ENCODE assay signal across 8 mouse cellular contexts in the genomic region with DNA sequence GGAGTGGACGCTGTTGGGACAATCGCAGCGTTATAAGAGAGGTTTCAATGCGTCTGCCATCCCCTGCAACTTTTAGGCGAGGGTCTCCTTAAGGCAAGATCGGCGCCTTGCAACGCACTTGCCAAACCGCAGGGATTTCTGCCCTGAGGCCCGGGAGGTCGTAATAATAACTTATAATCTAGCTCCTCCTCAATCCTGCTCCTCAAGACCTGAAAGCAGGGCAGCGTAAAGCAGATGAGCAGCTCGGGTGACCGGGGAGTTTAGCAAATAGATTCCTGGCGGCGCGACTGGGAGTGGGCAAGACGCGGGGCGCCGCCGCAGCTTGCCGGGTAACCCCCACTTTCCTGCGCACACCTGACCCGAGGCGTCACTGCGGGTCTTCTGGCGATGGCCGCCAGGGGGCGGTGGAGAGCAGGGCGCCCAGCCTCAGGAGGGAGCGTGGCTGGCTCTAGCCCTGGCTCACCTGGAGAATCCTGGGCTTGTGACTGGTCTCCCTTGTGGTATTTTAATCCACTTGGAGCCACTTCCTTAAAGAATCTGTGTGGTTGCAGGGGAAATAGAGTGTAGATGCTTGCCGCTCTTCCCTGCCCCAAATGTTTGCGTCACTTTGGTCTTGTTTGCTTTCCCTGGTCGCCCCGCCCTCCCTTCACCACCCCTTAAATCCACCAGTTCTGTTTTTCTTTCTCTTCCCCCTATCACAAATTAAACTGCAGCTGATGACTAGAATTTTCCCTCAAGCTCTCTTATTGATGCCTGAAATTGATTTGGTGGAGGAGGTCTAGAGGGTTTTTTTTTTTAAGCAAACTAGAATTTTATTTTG. TPM values are rescaled to one million over a fixed set of nuclear protein-coding genes. Genes with fewer than 3 reads are reported as not detected.
DNase-seq lines count a peak whose midpoint lies in the region; ATAC-seq and TF ChIP-seq lines count a peak whose summit lies in the region.

No protein-coding gene starts in this region.

- no peak overlapping the region; the same call in 1 of the 2 replicates for H3K27ac ChIP-seq in embryonic facial prominence, embryonic 15.5 days (replicated peaks)
- H3K27ac ChIP-seq in heart, embryonic 10.5 days, result peak overlapping the region; percentile 74; the same call in 1 of the 2 replicates
- H3K27ac ChIP-seq in midbrain, embryonic 16.5 days (ENCODE audit: low read length), result peak overlapping the region; percentile 50; the same call in 1 of the 2 replicates
- H3K27ac ChIP-seq in stomach, postnatal 0 days (replicated peaks), result no peak overlapping the region; the same call in 1 of the 2 replicates

- ATAC-seq in CD4-positive, CD25-positive, alpha-beta regulatory T cell, adult 4 months, result no peak
- peak; percentile 85 for ATAC-seq in embryonic facial prominence, embryonic 15.5 days (ENCODE audit: insufficient number of reproducible peaks, low FRiP score, low TSS enrichment, low read depth)
- peak; percentile 89 for ATAC-seq in midbrain, embryonic 16.5 days
- ATAC-seq in stomach, postnatal 0 days (ENCODE audit: low FRiP score, low TSS enrichment), result peak; percentile 94

- H3K9me3 ChIP-seq in embryonic facial prominence, embryonic 15.5 days (replicated peaks), result no peaks in the 10 kb centered on the region
- no peaks in the 10 kb centered on the region for H3K9me3 ChIP-seq in heart, embryonic 10.5 days
- H3K9me3 ChIP-seq in midbrain, embryonic 16.5 days (replicated peaks; ENCODE audit: control insufficient read depth, low read length, poor library complexity, severe bottlenecking), result no peaks in the 10 kb centered on the region
- no peaks in the 10 kb centered on the region for H3K9me3 ChIP-seq in stomach, postnatal 0 days (ENCODE audit: control insufficient read depth, low read length)

- peak; percentile 3 for DNase-seq in CD4-positive, CD25-positive, alpha-beta regulatory T cell, adult 2 months (ENCODE audit: low read depth, low spot score)
- no peak for DNase-seq in heart, embryonic 10.5 days (ENCODE audit: low spot score)
- DNase-seq in kidney, adult 9 months, result peak; percentile 61
- peak; percentile 63 for DNase-seq in liver
- DNase-seq in stomach, postnatal 0 days (ENCODE audit: low spot score), result peak; percentile 85

- H3K4me1 ChIP-seq in embryonic facial prominence, embryonic 15.5 days, result peaks cover 15% of the 10 kb centered on the region
- peaks cover 12% of the 10 kb centered on the region; the same call in 1 of the 2 replicates for H3K4me1 ChIP-seq in heart, embryonic 10.5 days
- H3K4me1 ChIP-seq in midbrain, embryonic 16.5 days (ENCODE audit: control insufficient read depth, insufficient read depth, low read length), result 0 out of 2 replicates have a peak, but pooled peaks cover 2% of the 10 kb centered on the region
- H3K4me1 ChIP-seq in stomach, postnatal 0 days (replicated peaks; ENCODE audit: control insufficient read depth, insufficient read depth), result no peaks in the 10 kb centered on the region

- H3K4me2 ChIP-seq in embryonic facial prominence, embryonic 15.5 days (replicated peaks), result peak overlapping the region; percentile 95
- peak overlapping the region; percentile 90 for H3K4me2 ChIP-seq in midbrain, embryonic 16.5 days (ENCODE audit: low read length)
- peak overlapping the region; percentile 98 for H3K4me2 ChIP-seq in stomach, postnatal 0 days (replicated peaks; ENCODE audit: low read depth)

- no peaks in the 10 kb centered on the region for H3K27me3 ChIP-seq in embryonic facial prominence, embryonic 15.5 days
- H3K27me3 ChIP-seq in heart, embryonic 10.5 days (ENCODE audit: insufficient read depth, poor library complexity, severe bottlenecking), result peaks cover 12% of the 10 kb centered on the region
- H3K27me3 ChIP-seq in midbrain, embryonic 16.5 days (ENCODE audit: control insufficient read depth, insufficient read depth, low read depth, low read length), result no peaks in the 10 kb centered on the region
- H3K27me3 ChIP-seq in stomach, postnatal 0 days (ENCODE audit: control insufficient read depth, insufficient read depth, low read length), result no peaks in the 10 kb centered on the region

- WGBS in embryonic facial prominence, embryonic 15.5 days, result 2% methylated on average over 36 of the region's 36 CpGs
- 3% methylated on average over 36 of the region's 36 CpGs for WGBS in heart, embryonic 10.5 days
- 4% methylated on average over 35 of the region's 36 CpGs for WGBS in midbrain, embryonic 16.5 days
- WGBS in stomach, postnatal 0 days, result 2% methylated on average over 36 of the region's 36 CpGs

- H3K9ac ChIP-seq in embryonic facial prominence, embryonic 15.5 days, result peak overlapping the region; percentile 45
- peak overlapping the region; percentile 63 for H3K9ac ChIP-seq in midbrain, embryonic 16.5 days (ENCODE audit: low read depth, low read length)
- H3K9ac ChIP-seq in stomach, postnatal 0 days (ENCODE audit: low read length), result peak overlapping the region; percentile 68

- TF ChIP-seq CTCF in stomach, postnatal 0 days (IDR thresholded peaks at IDR 0.05; ENCODE audit: low read depth), result peak; percentile 95

- H3K36me3 ChIP-seq in embryonic facial prominence, embryonic 15.5 days, result no peaks in the 10 kb centered on the region
- H3K36me3 ChIP-seq in heart, embryonic 10.5 days, result no peaks in the 10 kb centered on the region
- no peaks in the 10 kb centered on the region for H3K36me3 ChIP-seq in midbrain, embryonic 16.5 days (ENCODE audit: control insufficient read depth, insufficient read depth, low read length)
- no peaks in the 10 kb centered on the region for H3K36me3 ChIP-seq in stomach, postnatal 0 days (ENCODE audit: control insufficient read depth, insufficient read depth, low read length)

- H3K4me3 ChIP-seq in embryonic facial prominence, embryonic 15.5 days (replicated peaks), result peak overlapping the region; percentile 70
- peak overlapping the region; percentile 77 for H3K4me3 ChIP-seq in heart, embryonic 10.5 days
- H3K4me3 ChIP-seq in midbrain, embryonic 16.5 days (ENCODE audit: low read depth, low read length), result peak overlapping the region; percentile 59
- peak overlapping the region; percentile 66 for H3K4me3 ChIP-seq in stomach, postnatal 0 days (ENCODE audit: low read depth, low read length)

- TF ChIP-seq EP300 in stomach, postnatal 0 days (optimal IDR thresholded peaks at IDR 0.05), result no peak

RNA-seq across cellular contexts. Expression of a gene that starts 0.7 kb away (rescaled TPM):
- 1 to 10 TPM in 1 of 2 experiments, not detected in 1; 2.1 TPM for polyA plus RNA-seq in CD4-positive, CD25-positive, alpha-beta regulatory T cell, adult 4 months (2017; shearing (Covaris generic))
- polyA plus RNA-seq in embryonic facial prominence, embryonic 15.5 days (2015; fragmentation: Nextera tagmentation; extraction: Ambion mirVana), result 22.1 and 22.4 TPM in 2 replicates
- 2.1 and 3.2 TPM in 2 replicates for polyA plus RNA-seq in heart, embryonic 10.5 days (2016; fragmentation: Nextera tagmentation; extraction: Ambion mirVana)
- polyA plus RNA-seq in midbrain, embryonic 16.5 days (2015; fragmentation: Nextera tagmentation; extraction: Ambion mirVana), result 16.1 and 18.9 TPM in 2 replicates
- polyA plus RNA-seq in stomach, postnatal 0 days (2015; fragmentation: Nextera tagmentation; extraction: Ambion mirVana), result 13.2 and 13.4 TPM in 2 replicates

Comparison
In these comparisons a context has a peak if more than half of its experiments do, and no peak if none do; other contexts are left out.
1. H3K27ac ChIP-seq: peak in heart, embryonic 10.5 days (single experiment) and midbrain, embryonic 16.5 days (single experiment); none in embryonic facial prominence, embryonic 15.5 days (single experiment) and stomach, postnatal 0 days (single experiment).
2. Peak in every context shown above with its lines, with median percentiles within 50 percentile points of each other: H3K4me2 ChIP-seq, H3K4me3 ChIP-seq and H3K9ac ChIP-seq.